Mouse (Mus musculus) erythroblast, embryonic 14.5 days (primary cell): ENCODE results near the gene Ppp1r37.

Source experiments
- GATA1 ChIP-seq: IDR thresholded peaks from 2 replicates; pipeline ENCODE4 v1.6.1; 2012; ENCODE audit warnings: low read length, inconsistent platforms, mixed read lengths
- TAL1 ChIP-seq: IDR thresholded peaks from 3 replicates; pipeline ENCODE4 v1.6.1; 2012; ENCODE audit warnings: low read length, inconsistent platforms, mixed read lengths

DNA sequence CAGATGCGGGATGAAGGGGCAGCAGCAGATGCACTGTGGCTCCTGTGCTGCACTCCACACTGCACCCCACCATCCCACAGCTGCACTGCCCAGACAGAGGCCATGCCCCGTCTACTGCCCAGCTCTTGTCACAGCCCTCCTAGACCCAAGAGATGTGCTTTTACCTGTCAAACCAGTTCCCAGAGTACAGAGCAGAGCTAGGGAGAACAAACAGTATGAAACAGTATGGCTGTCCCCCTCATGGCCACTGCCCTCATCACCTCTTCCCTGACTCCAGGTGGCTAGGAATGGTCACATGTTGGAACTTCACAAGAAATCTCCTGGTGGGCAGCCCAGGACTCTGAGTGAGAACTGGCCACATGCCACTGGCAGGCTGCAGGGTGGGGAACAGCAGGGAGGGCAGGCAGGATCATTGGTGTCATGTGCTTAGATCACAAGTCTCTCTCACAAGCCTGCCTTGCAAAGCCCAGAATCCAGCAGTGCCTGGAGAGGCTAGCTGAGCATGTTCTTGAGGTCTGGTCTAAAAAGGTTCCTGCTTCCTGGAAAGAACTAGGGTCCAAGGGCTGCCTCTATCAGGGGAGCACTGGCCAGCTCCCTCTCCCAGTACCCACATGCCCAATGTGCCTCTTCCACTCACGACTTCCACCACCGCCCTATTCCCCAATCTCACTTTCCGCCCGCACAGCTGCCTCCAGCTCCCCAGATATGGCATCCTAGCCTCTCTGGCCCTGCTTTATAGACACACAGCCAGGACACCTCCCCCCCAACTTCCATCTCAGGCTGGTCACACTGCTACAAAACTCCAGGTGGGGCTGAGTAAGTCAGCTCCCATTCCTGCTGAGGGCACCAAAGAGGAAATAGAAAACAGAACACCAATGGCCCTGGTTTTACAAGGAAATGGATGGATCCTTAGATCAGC is 4.6 kb downstream of the Ppp1r37 start:
- no peak for TF ChIP-seq GATA1
- no peak for TF ChIP-seq TAL1
